Mouse (Mus musculus) spleen, adult 2 months (tissue): Measurements from ENCODE around the gene Gpc6.

Experiments used
- CTCF ChIP-seq: fragments of 200-500 bp; IDR thresholded peaks from 2 replicates; pipeline ENCODE4 v1.5.1; 2011; ENCODE audit warnings: mild to moderate bottlenecking, inconsistent platforms; ENCODE audit not compliant: insufficient read depth, insufficient read length, insufficient replicate concordance; ENCODE audit errors: extremely low read depth
- POLR2A ChIP-seq: fragments of 200-500 bp; IDR thresholded peaks from 2 replicates; pipeline ENCODE4 v1.6.1; 2011; ENCODE audit warnings: low read depth, low read length, inconsistent platforms

DNA sequence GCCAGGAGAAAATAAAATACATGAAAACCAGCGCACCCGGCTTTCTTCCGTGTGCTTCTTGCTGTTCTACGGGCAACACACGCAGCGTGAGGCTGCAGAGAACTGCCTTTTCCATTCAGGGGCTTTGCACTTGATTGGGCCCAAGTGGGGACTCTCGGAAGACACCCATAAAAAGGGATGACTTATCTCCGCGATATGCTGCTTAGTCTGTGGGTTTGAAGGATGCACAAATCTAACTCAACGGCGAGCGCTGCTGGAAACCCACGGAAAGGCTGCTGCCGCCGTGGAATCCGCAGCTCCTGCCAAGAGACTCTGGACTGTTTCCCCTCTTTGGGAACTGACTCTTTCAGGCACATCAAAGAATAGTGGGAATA lies 970.4 kb downstream of the Gpc6 start:
- TF ChIP-seq POLR2A (no peak), CTCF (no peak)
